Mouse (Mus musculus) right cerebral cortex, postnatal 10 days (tissue): Measurements from ENCODE around the gene Tmem246.
"Not testable (repeated sequence)": the region's sequence is repeated elsewhere in the genome, so short reads cannot be mapped to it uniquely, and the experiment has no call there.

Experiments
- DNase-seq, 2 experiments: peaks; one replicate each; pipeline ENCODE4 v3.0.0; 2021; ENCODE audit warnings: low spot score in 2 of 2

The Tmem246 gene

GRCm38 (mm10) chr4:49597183-49598100, at the start of gene Tmem246:
TSS of gene Tmem246 (minus strand) at chr4:49597876.
- DNase-seq = peak; percentile 82 to 85

DNA sequence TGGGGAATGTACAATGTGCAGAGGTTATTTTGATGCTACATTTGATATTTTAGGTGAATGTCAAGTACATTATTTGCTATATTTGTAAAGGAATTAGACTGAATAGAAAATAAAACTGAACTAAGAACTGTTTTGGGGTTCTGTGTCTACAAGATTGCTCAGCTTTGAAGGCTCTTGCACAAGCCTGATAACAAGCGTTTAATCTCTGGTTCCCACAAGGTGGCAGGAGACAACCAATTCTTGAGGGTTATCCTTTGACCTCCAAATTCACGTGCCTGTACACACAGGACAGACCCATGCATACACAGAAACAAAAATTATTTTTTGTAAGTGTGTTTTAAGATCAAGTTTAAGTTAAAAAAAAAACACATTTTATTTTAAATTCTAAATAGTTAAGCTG, 42.2 kb upstream of the Tmem246 start:
- DNase-seq = no peak

DNA sequence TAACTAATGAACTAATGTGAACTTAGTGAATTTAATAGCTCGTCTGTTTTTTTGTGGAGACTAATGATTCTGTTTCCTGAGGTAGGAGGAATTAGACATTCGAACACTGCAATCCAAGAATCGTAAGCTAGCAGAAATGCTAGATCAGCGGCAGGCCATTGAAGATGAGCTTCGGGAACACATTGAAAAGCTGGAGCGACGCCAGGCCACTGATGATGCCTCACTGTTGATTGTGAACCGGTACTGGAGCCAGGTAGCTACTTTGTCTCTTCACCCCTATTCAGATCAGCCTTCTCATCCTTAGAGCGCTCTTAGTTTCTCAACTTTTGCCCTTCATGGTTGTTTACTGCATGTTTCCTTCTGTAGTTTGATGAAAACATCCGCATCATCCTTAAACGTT, 40.1 kb upstream of the Tmem246 start:
- no peak for DNase-seq

- DNase-seq = no peak
Measured at GRCm38 (mm10) chr4:49632139-49632481, 34.4 kb upstream of the Tmem246 start.

GRCm38 (mm10) chr4:49631319-49632138, 33.9 kb upstream of the Tmem246 start, which contains the start of gene Rnf20:
TSS of gene Rnf20 (plus strand) at chr4:49632006.
- peak; percentile 98 for DNase-seq

GRCm38 (mm10) chr4:49628941-49629340, 31.3 kb upstream of the Tmem246 start:
- DNase-seq = no peak

GRCm38 (mm10) chr4:49626973-49627372, 29.3 kb upstream of the Tmem246 start:
- peak; percentile 85 to 88 for DNase-seq

DNA sequence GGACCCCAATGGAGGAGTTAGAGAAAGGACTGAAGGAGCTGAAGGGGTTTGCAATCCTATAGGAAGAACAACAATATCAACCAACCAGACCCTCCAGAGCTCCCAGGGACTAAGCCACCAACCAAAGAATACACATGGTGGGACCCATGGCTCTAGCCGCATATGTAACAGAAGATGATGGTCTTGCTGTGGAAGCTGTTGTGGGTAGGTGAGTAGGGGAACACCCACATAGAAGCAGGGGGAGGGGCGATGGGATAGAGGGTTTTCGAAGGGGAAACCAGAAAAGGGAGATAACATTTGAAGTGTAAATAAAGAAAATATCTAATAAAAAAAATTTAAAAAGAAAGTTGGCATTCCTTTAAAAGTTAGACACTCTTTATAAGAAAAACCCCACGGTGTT, 27.3 kb upstream of the Tmem246 start:
- DNase-seq = not testable (repeated sequence)

DNA sequence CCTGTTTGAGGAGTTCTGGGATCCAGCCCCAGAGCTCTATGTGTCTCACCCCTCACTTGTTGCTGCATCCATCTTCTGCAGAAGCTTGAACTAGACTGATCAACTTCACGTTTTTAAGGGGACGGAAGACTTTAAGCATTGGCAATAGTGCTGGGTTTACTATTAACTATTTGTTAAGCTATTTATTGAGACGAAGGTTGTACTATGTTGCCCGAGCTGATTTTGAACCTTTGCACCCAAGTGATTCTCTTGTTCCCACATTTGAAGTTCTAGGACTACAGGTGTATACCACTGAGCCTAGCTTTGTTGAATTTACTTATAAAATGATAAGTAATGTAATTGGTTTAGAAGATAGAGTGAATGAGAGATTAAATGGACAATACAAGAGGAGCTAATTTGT, 26.2 kb upstream of the Tmem246 start:
- no peak for DNase-seq

DNA sequence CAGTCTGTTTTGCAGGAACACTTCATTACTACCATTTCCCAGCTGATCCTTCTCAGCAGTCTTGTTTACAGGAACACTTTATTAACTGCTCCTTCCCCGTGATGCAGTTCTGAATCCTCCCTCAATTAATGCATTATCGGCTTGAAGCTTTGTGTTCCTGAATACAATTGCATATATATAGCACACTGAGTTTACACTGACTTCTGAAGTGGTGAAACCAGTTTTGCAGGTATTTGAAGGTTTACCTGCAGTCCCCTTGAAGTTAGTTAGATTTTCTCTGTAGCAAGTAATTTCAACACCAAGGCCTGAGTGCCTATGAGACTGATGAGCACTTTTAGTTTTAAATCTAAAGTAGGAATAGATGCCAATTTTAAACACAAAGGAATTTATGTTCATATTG, 24.6 kb upstream of the Tmem246 start:
- no peak for DNase-seq

DNA sequence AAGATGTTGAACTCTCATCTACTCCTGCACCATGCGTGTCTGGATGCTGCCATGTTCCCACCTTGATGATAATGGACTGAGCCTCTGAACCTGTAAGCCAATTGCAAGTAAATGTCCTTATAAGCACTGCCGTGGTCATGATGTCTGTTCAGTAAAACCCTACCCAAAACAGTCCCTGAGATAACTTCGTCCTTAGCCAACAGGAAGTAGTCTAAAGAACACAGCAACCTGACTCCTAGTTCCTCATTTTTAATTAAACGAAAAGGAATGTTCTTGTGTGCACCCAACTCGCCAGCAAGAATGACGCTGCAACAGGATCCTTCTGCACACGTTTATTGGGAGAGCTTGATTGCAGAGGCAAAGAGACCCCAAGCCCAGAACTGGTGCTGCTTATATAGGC, 22.2 kb upstream of the Tmem246 start:
- not testable (repeated sequence) for DNase-seq

- DNase-seq = no peak
Measured at GRCm38 (mm10) chr4:49616924-49617323, 19.2 kb upstream of the Tmem246 start.

DNA sequence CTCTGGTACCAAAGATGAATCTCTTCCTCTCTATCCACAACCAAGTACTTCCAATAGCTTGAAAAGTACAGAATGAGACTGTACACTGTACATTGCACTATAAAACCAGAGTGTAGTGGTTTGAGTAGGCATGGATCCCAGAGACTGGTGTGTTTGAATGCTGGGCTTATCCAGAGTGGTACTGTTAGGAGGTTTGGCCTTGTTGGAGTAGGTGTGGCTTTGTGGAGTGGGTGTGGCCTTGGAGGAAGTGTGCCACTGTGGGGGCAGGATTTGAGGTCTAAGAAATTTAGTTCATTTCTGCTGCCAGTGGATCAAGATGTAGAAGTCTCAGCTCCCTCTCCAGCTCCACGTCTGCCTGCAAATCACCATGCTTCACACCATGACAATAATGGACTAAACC, 7.8 kb upstream of the Tmem246 start:
- no peak for DNase-seq

DNA sequence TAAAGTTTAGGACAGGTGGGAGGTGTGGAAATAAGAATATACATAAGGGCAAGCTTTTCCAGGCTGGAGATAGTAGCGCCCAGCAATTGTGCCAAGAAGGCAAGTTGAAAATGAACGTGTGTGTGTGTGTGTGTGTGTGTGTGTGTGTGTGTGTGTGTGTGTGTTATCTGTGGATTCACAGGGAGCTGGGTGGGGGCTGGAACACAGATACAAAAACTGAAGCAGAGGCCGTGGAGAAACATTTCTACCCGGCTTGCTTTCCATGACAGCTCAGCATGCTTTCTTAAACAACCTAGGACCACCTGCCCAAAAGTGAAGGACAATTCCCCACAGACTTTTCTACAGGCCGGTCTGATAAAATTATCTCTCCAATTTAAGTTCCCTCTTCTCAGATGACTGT, 6.9 kb upstream of the Tmem246 start:
- DNase-seq = no peak

DNA sequence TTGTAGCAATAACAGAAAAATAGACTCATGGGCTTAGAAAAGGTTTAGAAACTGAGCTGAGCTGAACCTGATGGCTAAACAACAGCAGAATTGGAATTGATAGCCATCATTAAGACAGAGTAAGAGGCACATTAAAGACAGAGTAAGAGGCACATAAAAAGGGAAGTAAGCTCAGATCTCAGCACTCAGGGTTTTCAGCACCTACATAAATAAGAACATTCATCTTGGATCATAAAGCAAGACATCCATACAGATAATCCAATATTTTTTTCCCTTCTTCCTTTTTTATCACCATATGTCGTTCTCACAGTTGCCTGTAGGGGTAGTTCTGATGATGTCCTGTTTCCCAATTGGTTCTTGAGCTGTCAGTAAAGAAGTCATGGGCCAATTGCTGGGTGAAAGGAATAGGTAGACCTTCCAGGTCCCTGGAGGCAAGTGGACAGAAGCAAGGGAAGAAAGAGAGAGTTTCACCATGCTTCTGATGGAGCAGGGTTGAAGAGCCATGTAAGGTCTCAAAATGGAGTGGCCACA, 6.4 kb upstream of the Tmem246 start:
- no peak for DNase-seq

GRCm38 (mm10) chr4:49603161-49603560, 5.5 kb upstream of the Tmem246 start:
- DNase-seq = no peak

DNA sequence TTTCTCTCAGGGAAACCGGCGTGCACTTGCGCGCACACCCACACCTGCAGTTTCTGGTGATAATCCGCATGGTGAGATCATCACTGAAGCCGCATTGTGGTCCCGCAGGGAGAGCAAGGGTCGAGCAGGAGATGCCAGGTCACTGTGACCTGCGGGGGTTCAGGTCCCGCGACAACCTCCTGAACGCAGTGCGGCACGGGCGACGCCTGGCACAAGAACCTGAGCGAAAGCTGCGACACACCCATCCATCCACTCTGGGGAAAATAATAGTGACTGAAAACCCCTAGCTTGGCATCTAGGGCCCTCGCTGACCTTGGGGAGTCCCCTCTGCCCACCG, 862 bp downstream of the Tmem246 start:
- no peak for DNase-seq

DNA sequence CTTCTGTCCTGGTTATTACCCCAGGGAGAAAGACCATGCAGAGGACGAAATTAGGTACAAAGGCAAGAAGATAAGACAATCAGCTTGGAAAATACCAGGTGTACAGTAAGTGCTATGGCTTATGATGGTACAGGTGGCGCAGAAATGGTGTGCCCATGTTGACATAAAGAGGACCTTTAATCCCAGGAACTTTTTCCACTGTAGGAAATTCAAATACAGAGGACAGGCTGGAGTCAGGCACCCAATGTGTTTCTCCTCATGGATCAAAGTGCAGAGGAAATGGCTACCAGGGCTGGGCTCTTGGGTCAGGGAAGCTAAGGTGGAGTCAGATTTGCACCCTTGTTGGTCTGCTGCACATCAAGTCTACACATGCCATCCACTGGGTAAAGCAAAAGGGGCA, 7.5 kb downstream of the Tmem246 start:
- no peak for DNase-seq

- DNase-seq = no peak
Measured at GRCm38 (mm10) chr4:49586811-49587210, 10.9 kb downstream of the Tmem246 start.

DNA sequence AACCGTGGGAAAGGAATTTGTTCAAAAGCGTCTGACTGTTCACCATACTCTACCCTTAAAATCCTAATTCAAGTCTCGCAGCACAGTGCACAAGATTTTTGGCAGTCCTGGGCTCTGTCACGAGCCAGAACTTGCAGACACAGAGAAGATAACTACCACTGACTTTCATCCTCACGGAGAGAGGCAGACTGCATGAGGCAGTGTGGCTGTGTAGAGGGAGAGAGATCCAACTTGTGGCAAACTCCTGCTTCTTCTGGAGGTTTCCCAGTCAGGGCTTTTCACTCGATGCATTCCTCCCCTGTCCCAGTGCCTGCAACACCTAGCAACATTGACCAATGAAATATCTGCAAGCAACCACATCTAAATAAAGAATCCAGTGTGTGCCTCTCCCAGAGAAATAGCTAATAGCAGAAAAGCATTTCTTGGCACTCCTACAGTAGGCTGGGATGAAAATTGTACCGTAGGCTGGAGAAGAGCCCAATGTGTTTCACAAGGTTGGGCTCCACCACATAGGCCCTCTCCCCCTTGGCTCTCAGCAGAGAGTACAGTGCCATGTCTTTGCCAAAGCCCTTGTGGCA, 12.1 kb downstream of the Tmem246 start:
- no peak for DNase-seq

DNA sequence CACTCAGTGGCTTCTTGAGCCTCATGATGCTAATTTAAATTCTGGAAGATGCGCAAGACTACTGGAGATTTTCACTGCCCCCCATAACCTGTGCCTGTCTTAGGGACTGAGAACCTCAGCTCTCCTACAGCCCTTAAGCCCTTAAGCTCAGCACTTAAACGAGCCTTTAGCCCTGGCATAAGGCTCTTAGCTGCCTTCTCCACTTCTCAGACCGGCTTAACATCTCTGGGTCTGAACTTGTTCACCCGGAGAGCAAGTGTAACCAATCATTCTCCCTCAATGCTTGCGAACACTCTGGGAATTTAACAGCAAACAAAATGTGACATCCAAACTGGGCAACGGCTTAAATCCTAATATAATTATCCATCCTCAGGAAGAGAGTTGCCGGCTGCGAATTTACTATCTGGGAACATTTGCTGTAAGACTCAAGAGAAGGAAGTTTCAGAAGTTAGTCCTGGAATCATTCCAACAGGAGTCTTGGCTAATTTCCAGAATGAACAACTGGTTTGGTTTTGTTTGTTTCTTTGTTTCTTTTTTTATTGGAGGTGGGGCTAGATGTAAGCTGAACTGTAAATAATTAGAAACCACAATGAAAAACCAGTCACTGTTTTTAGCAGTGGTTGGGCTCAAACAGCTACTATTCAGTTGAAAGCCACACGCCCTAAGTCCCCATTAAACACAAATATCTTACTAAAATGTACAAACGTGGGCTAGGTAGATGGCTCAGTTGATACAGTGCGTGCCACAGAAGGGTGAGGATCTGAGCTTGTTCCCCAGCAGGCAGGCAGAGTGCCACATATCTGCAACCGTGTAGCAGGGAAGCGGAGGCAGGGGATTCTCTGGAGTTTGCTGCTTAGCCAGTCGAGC, 13.5 kb downstream of the Tmem246 start:
- DNase-seq = no peak
